Mouse (Mus musculus): ENCODE data around the gene Ppp2r5e.
"Not testable (repeated sequence)": the region's sequence is repeated elsewhere in the genome, so short reads cannot be mapped to it uniquely, and the experiment has no call there.

Gene Ppp2r5e

DNA sequence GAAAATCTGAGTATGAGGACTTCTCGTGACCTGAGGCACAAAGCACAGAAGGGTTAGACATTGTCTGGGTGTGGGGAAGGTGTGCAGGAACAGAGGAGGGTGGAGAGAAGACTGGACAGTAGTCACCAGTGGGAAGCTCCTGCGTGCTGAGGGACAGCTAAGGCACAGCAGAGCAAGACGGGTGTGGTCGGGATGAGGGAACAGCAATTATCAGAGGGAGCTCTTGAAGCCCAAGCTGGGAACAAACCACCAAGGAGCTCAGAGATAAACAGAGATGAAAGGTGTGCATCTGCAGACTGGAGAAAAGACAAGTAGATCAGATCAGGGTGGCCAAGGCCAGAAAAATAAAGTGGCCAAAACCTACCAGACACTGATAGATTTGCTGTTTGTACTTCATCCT, 114.0 kb downstream of the Ppp2r5e start:
- DNase-seq: no peak

DNA sequence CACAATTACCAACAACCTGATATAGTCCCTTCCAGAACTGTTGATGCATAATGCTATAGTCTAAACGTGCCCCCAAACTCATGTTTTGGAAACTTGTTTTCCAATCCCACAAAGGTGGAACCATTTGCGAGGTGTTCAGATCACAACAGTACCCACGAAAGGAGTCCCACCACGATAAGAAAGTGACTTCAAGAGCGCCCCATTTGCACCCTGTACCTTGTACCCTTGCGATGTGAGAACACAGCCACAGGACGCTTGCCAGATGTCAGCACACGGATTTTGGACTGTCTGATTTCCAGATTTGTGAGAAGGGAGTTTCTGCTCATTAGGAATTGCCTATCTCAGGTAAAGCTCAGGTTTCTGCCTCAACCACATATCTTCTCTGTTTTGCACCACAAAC, 116.0 kb downstream of the Ppp2r5e start:
- no peak for DNase-seq

DNA sequence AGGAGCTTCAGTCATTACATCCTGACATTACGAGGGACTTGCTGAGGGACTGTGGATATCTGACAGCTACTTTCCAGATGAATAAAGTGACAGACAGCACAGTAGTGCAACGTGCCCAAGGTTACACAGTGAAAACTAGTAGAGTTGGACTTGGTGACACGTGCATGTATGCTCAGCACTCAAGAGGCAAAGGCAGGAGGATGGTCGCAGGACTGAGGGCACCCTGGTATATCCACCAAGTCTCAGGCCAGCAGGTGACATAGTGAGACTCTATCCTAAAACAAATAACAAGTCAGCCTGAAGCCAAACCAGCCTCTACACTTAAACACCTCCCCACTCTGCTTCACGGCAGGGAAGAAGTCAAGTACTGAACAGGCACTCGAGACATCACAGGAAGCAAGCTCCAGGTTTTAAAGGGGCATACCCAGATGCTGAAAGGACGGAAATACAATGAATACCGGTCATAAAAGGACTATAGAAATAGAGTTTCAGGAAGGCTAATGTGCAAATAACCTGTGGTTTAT, 116.6 kb downstream of the Ppp2r5e start:
- DNase-seq: no peak

DNA sequence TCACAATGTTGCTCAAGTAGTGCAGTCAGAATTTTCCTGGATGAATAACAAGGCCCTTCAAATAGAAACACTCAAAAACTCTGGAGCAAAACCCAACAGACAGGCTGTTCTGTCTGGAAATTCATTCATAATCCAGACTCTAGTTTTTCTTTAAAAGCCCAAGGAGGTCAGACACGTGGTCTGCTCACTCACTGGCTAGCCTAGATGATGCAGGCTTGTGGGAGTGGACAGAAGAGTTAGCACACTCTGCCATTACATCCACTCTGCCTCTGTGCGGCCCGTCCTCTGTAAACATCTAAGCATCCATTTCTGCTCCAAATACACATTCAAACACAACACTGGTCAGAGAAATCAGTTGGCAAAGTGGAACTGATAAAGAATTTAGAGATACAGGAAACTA, 117.4 kb downstream of the Ppp2r5e start:
- no peak for DNase-seq

DNA sequence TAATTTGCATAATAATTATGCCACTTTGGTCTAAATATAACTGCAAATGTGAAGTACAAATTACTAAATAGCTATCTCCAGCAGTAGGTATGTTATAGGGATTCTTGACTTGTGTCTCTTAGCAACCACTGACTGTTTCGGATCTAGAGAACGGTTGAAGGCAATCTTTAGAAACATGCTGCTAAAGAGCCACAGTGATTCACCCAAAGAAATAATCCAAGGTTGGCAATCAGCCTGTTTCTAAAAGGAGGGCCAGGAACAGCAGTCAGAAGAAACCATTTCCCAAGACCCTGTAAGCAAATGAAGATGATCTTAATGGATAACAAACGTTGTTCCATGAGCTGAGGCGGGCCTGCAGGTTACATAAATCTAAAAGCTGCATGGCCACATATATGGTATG, 117.9 kb downstream of the Ppp2r5e start:
- DNase-seq: no peak

DNA sequence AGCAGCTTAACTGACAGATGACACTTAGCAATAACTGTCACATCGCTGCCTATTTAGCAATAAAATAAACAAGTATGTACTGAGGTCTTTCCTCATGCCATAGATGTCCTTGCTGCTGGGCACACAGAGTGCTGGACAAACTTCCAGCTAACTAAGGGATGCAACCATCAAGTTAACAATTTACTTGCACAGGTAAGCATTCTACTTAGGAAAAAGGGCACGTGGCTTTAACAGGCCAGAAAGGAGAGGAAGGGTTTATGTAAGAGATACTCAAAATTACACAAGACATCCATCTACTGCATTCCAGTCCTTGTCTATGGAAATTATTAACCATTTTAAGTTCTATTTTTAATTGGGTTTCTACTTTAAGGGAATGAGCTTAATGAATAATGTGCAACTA, 123.0 kb downstream of the Ppp2r5e start:
- no peak for DNase-seq

DNA sequence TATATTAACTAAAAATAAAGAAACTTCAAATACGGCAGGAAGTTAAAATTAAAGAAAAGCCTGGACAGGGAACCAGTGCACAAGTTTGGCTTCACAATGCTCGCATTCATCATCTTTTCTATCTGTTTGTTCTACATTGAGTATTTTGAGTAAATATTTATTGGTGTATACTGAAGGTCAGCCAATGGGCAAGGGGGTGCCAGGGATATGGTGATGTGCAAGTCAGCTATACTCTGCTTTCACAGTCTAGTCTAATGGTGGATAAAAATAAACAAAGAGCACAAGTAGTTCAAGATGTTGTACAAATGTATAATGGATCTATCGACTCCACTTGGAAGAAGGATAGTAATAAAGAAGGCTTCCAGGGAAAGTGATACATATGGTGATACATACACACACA, 123.9 kb downstream of the Ppp2r5e start:
- DNase-seq: no peak

DNA sequence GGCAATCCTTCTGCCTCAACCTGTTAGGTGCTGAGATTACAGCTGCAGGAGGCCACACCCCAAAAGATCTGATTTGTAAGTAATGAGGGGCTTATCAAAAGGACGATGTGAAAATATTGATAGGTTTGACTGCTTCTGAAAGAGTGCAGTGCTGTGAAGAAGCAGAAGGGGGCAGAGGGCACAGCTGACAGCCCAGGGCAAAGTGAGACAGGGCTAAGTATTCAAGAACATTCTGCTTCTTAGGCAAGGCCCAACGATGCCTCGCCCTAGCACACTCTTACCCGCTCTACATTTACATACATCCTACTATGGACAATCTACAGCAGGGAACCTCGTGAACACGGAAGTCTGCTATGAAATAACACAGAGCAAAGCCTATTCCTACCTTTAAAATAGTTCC, 128.2 kb downstream of the Ppp2r5e start:
- DNase-seq: no peak

DNA sequence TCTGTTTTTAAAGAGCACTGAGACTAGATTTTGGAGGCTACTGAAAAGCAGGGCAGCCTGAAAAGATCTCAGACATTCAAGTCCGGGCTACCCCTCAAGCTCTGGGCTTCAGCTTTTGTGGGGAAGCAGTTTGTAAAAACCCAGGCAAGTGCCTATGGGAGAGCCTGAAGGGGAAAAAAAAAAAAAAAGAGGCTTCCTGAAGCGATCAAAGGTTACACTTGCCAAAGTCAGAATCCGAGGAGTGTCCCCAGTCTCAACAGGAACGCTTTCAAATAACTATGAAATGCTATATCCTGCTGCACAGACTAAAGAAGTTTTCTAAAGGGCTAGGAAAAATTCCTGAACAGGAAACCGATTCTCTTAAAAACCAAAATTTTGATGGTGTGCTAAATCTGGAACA, 128.9 kb downstream of the Ppp2r5e start:
- no peak for DNase-seq

DNA sequence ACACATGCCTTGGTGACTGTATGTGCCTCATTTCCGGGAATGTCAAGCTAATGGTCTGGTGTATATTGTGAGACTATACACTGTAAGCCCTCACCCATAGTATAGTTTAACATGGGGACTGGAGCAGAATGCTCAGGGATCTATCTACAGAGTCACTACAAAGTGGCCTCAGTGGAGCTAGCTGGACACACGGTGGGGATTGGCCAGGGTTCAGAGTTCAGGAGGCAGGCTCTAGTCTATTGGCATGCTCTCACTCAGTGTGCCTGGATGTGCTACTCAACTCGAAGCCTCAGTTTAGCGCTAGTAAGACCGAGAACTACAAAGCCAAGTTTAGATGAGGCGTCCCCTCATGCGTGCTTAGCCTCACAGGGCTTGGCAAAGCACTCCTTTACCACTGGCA, 129.8 kb downstream of the Ppp2r5e start:
- DNase-seq: no peak

DNA sequence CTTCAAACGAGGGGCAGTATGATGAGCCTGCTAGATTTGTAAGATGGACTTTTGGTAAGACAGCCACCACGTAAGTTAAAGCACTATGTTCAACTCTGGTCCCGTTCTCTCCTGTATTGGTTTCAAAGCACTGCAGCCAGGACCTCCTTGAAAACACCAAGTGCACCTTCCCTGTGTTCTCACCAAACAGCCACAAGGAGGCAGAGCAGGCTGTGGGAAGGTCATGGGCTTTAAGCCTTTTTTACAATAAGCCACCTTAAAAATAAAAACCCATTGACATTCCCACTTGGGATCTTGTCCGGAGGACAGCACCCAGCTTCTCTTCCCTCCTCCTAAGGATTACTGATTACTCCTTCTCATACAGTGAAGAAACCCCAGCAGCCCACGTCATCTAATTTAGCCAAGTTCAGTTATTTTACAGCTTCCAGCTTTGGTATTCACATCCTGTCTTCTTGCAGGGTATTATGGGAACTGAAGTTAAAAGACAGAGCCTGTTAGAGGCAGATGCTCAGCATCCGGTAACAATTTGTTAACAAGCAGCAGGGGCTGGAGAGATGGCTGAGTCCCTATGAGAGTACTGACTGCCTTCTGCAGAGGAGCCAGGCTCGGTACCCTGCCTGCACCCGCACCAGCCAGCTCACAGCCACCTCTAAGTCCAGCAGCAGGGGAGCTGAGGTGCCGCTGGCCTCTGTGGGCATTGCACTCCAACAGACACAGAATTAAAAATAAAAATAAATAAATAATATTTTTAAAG, 131.9 kb downstream of the Ppp2r5e start:
- peak; percentile 43 for DNase-seq

DNA sequence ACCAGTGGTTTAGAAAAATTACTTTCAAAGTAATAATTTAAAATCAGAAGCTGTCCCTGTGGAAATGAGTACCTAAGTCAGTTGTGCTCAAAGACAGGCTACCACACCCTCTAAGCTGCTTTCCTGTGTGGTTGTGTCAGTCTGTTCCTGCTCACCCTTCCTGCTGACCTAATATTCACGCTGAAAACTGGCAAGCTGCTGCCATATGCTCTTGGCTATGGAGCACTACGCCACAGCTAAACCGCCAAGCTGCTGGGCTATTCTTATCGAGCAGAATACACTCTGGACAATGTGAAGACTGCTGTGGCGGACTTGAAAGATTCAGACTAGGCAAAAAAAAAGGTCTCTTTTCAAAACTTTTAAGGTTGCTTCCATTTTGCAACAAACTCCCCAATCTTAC, 135.5 kb downstream of the Ppp2r5e start:
- no peak for DNase-seq

DNA sequence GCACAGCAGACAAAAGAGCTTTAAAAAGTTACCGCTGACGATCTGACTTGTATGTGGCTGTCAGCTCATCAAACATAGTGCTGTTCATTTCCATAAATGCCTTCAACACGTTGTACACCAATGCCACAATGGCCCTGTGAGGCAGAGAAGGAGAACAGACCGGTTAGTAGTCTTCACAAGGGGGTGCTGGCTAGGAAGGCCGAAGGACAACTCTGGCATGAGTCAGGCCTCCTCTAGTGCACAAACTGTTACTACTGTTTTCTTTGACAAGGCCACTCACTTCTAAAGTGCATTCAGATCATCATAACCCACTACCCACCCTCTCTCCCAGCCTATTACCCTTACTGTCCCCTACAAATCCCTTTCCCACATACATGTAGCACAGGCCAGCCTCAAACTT, 136.4 kb downstream of the Ppp2r5e start:
- DNase-seq: no peak

DNA sequence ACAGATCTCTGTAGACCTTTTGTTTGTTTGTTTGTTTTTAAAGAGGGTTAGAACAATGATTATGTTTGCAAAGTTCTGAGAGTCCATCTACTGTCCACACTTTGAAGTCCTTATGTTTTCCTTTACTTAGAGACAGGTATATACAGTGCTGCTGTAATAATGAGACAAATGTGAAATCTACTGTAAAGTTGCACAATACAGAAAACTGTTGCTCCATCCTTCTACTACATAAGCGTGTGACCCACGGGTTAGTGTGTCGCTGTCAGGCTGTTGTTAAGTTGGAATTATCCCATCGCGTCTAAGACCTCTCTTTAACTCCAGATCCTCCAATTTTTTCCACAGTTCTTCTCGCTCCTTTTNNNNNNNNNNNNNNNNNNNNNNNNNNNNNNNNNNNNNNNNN, 142.6 kb downstream of the Ppp2r5e start:
- no peak for DNase-seq

DNA sequence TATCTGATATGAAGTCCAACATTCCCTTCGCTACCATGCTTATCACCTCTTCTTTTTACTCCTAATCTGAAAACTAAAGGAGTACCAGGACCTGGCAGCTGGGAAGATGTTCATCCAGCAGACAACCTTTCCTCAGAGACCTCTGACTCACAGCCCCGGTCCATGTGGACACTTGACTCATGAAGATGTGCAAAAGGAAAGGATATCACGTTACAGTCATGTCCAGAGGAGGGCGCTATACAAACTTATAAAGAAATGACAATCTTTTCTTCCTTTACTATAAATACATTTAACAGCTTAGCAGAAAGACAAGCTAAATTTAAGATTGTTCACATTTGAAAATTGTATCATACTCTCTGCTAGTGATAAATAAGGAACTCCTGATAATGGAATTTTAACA, 143.0 kb downstream of the Ppp2r5e start:
- no peak for DNase-seq

DNA sequence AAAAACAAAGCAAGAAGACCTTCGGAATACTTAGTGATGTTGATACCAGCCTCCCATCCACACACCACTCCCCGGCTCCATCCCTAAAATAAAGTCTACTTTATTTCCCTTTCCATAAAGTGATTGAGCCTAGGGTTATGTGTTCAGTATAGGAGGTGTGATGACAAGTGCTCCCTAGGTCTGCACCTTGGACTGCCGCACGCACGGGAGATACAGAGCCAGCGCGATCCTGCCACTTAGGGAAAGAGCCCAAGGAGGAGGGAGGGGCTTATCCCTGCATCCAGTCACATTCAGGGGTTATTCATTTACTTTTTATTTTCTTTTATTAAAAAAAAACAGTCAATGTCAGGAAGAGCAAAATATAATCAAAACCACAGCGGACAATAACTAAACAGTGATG, 145.5 kb downstream of the Ppp2r5e start:
- DNase-seq: no peak

DNA sequence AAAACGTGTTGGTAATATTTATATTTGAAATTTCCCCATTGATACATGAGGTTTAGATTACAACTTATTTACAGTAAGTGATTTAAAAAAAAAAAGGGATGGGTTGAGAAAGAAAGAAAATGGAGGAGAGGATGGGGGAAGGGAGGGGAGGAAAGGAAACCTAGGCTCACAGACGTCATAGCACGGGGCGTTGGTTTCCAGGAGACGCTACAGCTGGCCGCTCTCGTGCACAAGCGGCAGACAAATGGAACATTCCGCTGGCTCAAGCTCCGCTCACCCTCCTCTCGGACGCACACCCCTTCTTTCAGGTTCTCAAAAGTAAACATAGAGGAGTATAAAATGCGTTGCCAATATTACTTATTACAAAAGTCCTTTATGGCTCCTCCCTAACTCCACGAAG, 146.0 kb downstream of the Ppp2r5e start:
- DNase-seq: no peak

DNA sequence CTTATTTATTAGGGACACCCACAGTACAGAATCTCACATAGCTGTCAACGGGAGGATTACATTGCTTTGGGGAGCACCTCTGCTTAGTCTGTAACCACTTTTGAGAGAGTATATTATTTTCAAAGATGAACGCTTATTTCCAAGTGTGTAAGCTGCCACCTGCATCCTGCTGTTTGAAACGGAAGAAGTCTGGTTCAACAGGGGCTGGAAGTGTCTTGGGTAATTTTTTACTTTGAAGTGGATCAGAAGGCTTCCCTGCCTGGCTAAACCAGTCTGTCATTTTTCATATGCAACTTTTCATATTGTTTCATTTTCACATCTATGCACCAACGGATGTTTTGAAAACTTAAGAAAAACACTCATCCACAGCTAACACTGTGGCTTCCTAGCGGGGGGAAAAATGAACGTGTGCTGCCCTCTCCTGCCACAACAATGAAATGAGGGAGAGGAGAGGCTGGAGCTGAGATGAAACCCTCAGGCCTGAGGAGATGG, 146.5 kb downstream of the Ppp2r5e start:
- DNase-seq: no peak

DNA sequence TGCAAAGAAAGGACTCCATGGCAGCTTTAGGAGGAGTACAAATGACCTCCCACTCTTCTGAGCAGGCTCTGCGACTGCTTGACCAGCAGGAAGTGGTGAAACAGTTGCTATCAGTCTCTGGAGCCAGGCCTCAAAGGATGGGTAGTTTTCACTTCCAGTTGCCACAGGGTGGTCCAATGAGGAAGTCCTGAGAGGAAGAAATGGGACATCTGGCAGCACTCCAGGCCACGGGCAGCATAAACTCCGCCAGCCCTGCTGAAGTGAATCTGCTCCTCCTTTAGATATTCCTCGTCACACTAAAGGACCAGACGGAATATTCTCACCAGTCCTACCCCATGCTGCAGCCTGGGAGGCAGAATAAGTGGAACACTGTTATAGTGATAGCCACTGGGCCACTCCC, 147.1 kb downstream of the Ppp2r5e start:
- DNase-seq: no peak

DNA sequence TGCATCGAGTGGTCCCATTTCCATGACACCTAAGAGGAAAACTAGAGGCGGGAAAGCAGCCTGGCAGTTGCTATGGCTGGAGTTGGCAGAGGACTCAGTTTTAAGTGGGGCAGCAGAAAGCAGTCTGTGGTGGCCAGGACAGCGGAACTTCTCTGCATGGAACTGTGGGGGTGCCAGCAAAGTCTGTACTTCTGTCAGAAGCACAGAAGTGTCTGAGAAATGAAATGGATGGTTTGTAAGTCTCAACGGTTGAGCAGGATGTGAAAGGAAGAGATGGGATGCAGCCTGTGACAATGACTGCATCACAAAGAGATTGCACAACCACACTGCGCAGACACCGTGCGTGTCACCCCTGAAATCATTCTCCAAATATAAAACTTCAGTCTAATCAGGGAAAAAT, 149.8 kb downstream of the Ppp2r5e start:
- DNase-seq: no peak

DNA sequence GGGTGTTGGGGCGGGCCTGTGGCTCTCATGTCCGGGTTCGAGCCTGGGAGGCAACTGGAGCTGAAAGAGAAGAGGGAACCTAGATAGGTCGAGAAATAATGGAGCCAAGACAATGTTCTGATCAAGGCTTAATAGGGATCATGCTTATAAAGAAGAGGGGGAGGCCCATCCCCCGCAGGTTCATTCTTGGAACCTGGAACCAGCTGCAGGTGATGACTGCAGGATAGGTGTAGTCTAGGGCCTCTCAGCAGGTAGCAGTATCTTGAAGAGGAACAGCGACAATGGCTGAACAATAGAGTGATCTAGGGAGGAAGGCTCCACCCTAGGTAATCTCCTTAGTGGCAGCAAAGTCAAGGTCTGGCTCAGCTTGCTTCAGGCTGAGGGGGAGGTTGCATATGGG, 163.6 kb downstream of the Ppp2r5e start:
- DNase-seq: not testable (repeated sequence)

DNA sequence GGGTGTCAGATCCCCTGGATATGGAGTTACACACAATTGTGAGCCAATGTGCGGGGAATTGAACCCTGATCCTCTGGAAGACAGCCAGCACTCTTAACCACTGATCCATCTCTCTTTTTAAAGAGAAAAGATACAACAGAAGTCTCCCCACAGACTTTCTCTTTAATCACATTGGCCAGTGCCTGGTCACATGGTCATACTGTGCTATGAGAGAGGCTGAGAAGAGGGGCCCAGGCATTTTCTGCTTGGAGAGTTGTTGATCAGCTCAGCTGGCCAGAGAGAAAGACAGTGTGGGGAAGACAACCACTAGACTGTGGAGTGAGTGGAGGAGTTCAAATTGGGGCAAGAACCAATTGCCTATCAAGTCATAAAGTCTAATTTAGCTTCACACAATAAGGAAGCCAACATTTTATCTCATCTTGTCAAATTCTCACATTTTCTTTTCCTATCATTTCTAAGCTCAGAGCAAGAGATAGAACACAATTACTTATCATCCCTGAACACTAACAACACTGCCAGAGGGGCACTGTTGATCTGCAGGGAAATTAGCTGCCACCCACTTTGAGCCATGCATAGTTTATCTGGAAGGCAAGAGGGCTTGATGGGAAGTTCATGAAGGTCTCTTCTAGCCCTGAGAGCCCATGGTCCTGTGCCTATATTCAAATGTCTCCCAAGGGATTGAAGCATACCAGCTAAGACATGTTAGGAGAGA, 166.2 kb downstream of the Ppp2r5e start:
- no peak for DNase-seq

DNA sequence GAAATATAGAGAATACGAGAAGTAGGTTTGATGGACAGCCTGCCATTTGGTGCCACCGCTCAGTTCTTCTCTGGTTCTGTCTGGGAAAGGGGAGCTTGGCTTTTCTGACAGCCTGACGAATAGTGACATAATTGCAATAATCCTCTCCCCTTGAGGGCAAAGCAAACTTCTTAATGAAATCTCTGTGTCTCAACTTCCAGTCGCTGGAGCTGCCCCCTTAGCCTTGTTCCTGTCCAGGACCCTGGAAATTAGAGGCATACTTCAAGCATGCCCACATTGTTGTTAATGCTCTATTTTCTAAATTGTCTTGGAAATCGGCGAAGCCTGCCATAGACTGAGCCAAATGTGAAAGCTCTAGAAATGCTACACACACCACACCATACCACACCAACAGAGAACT, 167.3 kb downstream of the Ppp2r5e start:
- DNase-seq: no peak

DNA sequence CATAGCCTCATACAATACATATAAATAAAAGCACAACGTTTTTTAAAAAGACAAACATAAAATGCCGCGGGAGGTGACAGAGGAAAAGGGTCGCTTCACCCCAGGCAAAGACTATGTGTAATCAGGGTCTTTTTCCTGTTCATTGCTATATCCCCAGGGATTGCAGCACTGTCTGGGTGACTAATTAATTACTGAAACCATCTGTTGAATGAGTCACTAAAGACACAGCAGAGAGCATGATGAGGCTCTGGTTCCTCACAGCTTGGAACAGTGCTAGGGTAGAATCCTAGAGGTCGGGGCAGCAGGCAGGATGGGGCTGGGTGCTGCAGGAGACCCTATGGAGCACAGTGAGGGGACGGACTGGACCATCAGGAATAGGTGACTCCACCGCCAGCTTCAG, 170.2 kb downstream of the Ppp2r5e start:
- DNase-seq: no peak

Measured in right cerebral cortex, postnatal 25 days (tissue).